8 mouse cellular contexts compared by ENCODE assay signal in genomic region chr7:73533457-73533856, GRCm38 (mm10). TPM values are rescaled to one million over a fixed set of nuclear protein-coding genes. Genes with fewer than 3 reads are reported as not detected.
DNase-seq lines count a peak whose midpoint lies in the region; ATAC-seq and TF ChIP-seq lines count a peak whose summit lies in the region.

No protein-coding gene starts in this region.

- peak overlapping the region; percentile 29; the same call in 1 of the 2 replicates for H3K27ac ChIP-seq in hindbrain, embryonic 10.5 days
- H3K27ac ChIP-seq in hindbrain, embryonic 11.5 days (ENCODE audit: low read depth, low read length): no peak overlapping the region
- H3K27ac ChIP-seq in forebrain, embryonic 14.5 days (ENCODE audit: low read depth, low read length): peak overlapping the region; percentile 17; the same call in 1 of the 2 replicates
- peak overlapping the region; percentile 63 for H3K27ac ChIP-seq in liver, embryonic 12.5 days

- no peak for DNase-seq in hindbrain, embryonic 10.5 days (ENCODE audit: low spot score)
- no peak for DNase-seq in hindbrain, embryonic 11.5 days (ENCODE audit: low spot score)
- DNase-seq in forebrain, embryonic 14.5 days (ENCODE audit: low spot score): no peak
- no peak for DNase-seq in right cerebral cortex, postnatal 14 days
- DNase-seq in spleen, postnatal 10 days (ENCODE audit: low spot score in 2 of 2): no peak

- H3K4me3 ChIP-seq in hindbrain, embryonic 10.5 days: no peak overlapping the region
- no peak overlapping the region for H3K4me3 ChIP-seq in hindbrain, embryonic 11.5 days (ENCODE audit: low read depth, low read length)
- H3K4me3 ChIP-seq in E14TG2a.4 (replicated peaks; ENCODE audit: low read length): peak overlapping the region; percentile 37; the same call in 1 of the 2 replicates
- no peak overlapping the region for H3K4me3 ChIP-seq in forebrain, embryonic 14.5 days (ENCODE audit: low read depth, low read length)
- H3K4me3 ChIP-seq in liver, embryonic 12.5 days: no peak overlapping the region

- no peak for ATAC-seq in hindbrain, embryonic 11.5 days (ENCODE audit: low FRiP score)
- no peak for ATAC-seq in forebrain, embryonic 14.5 days
- ATAC-seq in liver, embryonic 12.5 days: no peak
- ATAC-seq in frontal cortex, adult (ENCODE audit: low TSS enrichment): no peak

- 83% methylated on average over 2 of the region's 2 CpGs for WGBS in hindbrain, embryonic 10.5 days
- WGBS in hindbrain, embryonic 11.5 days: 73% methylated on average over 2 of the region's 2 CpGs
- WGBS in forebrain, embryonic 14.5 days: 53% methylated on average over 2 of the region's 2 CpGs
- 33% methylated on average over 2 of the region's 2 CpGs for WGBS in liver, embryonic 12.5 days (ENCODE audit: insufficient replicate concordance)

- no peak for TF ChIP-seq CTCF in E14TG2a.4 (conservative IDR thresholded peaks at IDR 0.05; ENCODE audit: low read length)

- no peak overlapping the region for H3K4me2 ChIP-seq in hindbrain, embryonic 11.5 days (replicated peaks; ENCODE audit: low read depth, low read length)
- H3K4me2 ChIP-seq in forebrain, embryonic 14.5 days (ENCODE audit: low read length): no peak overlapping the region
- H3K4me2 ChIP-seq in liver, embryonic 12.5 days: no peak overlapping the region

- peaks cover 39% of the 10 kb centered on the region for H3K4me1 ChIP-seq in hindbrain, embryonic 10.5 days (replicated peaks)
- no peaks in the 10 kb centered on the region; the same call in 1 of the 2 replicates for H3K4me1 ChIP-seq in hindbrain, embryonic 11.5 days (replicated peaks; ENCODE audit: control insufficient read depth, insufficient read depth, low read length)
- peaks cover 80% of the 10 kb centered on the region for H3K4me1 ChIP-seq in E14TG2a.4 (replicated peaks; ENCODE audit: low read depth, low read length)
- H3K4me1 ChIP-seq in forebrain, embryonic 14.5 days (ENCODE audit: control insufficient read depth, insufficient read depth, low read length): peaks cover 40% of the 10 kb centered on the region
- peaks cover 77% of the 10 kb centered on the region for H3K4me1 ChIP-seq in liver, embryonic 12.5 days

- no peaks in the 10 kb centered on the region for H3K9me3 ChIP-seq in hindbrain, embryonic 10.5 days
- H3K9me3 ChIP-seq in hindbrain, embryonic 11.5 days (ENCODE audit: control insufficient read depth, low read length): no peaks in the 10 kb centered on the region
- H3K9me3 ChIP-seq in E14TG2a.4 (ENCODE audit: low read length): no peaks in the 10 kb centered on the region
- no peaks in the 10 kb centered on the region for H3K9me3 ChIP-seq in forebrain, embryonic 14.5 days (replicated peaks; ENCODE audit: control insufficient read depth, low read length)
- no peaks in the 10 kb centered on the region for H3K9me3 ChIP-seq in liver, embryonic 12.5 days (replicated peaks)

- H3K9ac ChIP-seq in hindbrain, embryonic 11.5 days (ENCODE audit: low read depth, low read length): no peak overlapping the region
- H3K9ac ChIP-seq in forebrain, embryonic 14.5 days (ENCODE audit: low read length): peak overlapping the region; percentile 7; the same call in 1 of the 2 replicates
- H3K9ac ChIP-seq in liver, embryonic 12.5 days: 0 out of 2 replicates have a peak overlapping the region, but pooled peaks have one; percentile 14

- no peaks in the 10 kb centered on the region for H3K27me3 ChIP-seq in hindbrain, embryonic 10.5 days (ENCODE audit: insufficient read depth, poor library complexity, severe bottlenecking)
- no peaks in the 10 kb centered on the region for H3K27me3 ChIP-seq in hindbrain, embryonic 11.5 days (ENCODE audit: control insufficient read depth, insufficient read depth, low read length)
- H3K27me3 ChIP-seq in E14TG2a.4 (ENCODE audit: insufficient read depth, low read length): no peaks in the 10 kb centered on the region
- H3K27me3 ChIP-seq in forebrain, embryonic 14.5 days (replicated peaks; ENCODE audit: control insufficient read depth, insufficient read depth, low read length): no peaks in the 10 kb centered on the region
- no peaks in the 10 kb centered on the region for H3K27me3 ChIP-seq in liver, embryonic 12.5 days (replicated peaks)

- H3K36me3 ChIP-seq in hindbrain, embryonic 10.5 days: peaks cover 46% of the 10 kb centered on the region
- H3K36me3 ChIP-seq in hindbrain, embryonic 11.5 days (ENCODE audit: control insufficient read depth, insufficient read depth, low read length): no peaks in the 10 kb centered on the region
- peaks cover 42% of the 10 kb centered on the region for H3K36me3 ChIP-seq in E14TG2a.4 (ENCODE audit: insufficient read depth, low read length)
- H3K36me3 ChIP-seq in forebrain, embryonic 14.5 days (ENCODE audit: control insufficient read depth, insufficient read depth, low read length): peaks cover 19% of the 10 kb centered on the region; the same call in 1 of the 2 replicates
- peaks cover 67% of the 10 kb centered on the region for H3K36me3 ChIP-seq in liver, embryonic 12.5 days

RNA-seq across cellular contexts. Expression of gene Chd2, which starts 8.2 kb away (rescaled TPM):
- 37.1 and 38.9 TPM in 2 replicates for polyA plus RNA-seq in hindbrain, embryonic 10.5 days (2016; fragmentation: Nextera tagmentation; extraction: Ambion mirVana)
- polyA plus RNA-seq in hindbrain, embryonic 11.5 days (2014; fragmentation: Nextera tagmentation; extraction: Ambion mirVana): 45.4 and 64.4 TPM in 2 replicates
- 40.2 and 43.4 TPM in 2 replicates for polyA plus RNA-seq in forebrain, embryonic 14.5 days (2014; fragmentation: Nextera tagmentation; extraction: Ambion mirVana)
- polyA plus RNA-seq in liver, embryonic 12.5 days (2016; fragmentation: Nextera tagmentation; extraction: Ambion mirVana): 26.2 and 28.9 TPM in 2 replicates
